In genomic region chr1:105434631-105435403, GRCm38 (mm10) we compare ENCODE assay signal across 13 mouse cellular contexts.
DNase-seq lines count a peak whose midpoint lies in the region; ATAC-seq and TF ChIP-seq lines count a peak whose summit lies in the region.
"Had no signal": no experiment of that assay in that cellular context is flagged by ENCODE, and none has a peak within 500 bp of the region (broad histone marks: within the 10 kb centered on the region; RNA-seq: fewer than 3 reads in every experiment).

No protein-coding gene starts in this region.

- no peak for DNase-seq in frontal cortex, postnatal 25 days (ENCODE audit: low spot score in 2 of 2)
- peak; percentile 80 for DNase-seq in CH12.LX (ENCODE audit: extremely low read depth)
- DNase-seq in thymus, adult 2 months = peak; percentile 33
- DNase-seq in testis, postnatal 14 days (ENCODE audit: low spot score) = no peak
- no peak for DNase-seq in testis, postnatal 10 days (ENCODE audit: low spot score)
- DNase-seq: adrenal gland, postnatal 25 days; gastrocnemius, postnatal 36 days; lung, postnatal 36 days had no signal

- H3K9me3 ChIP-seq in CH12.LX (replicated peaks; ENCODE audit: low read length) = no peaks in the 10 kb centered on the region
- H3K9me3 ChIP-seq in liver, embryonic 12.5 days (replicated peaks) = no peaks in the 10 kb centered on the region

- no peak for TF ChIP-seq CTCF in CH12.LX (conservative IDR thresholded peaks at IDR 0.05 in 1 of 2, IDR thresholded peaks at IDR 0.05 in 1 of 2; ENCODE audit: low read depth in 2 of 2, low read length in 2 of 2)
- no peak for TF ChIP-seq CTCF in thymus, adult 2 months (IDR thresholded peaks at IDR 0.05; ENCODE audit: borderline replicate concordance, control insufficient read depth, extremely low read depth, insufficient read depth, low read length, poor library complexity)

- dilution Hi-C loops in CH12.LX (cut with MboI; ENCODE audit: extremely low pct_ligation_motif_present, extremely low pct_unique_long_range_greater_than_20kb, low sequenced_read_pairs) = no loop called here

- no peaks in the 10 kb centered on the region for H3K79me2 ChIP-seq in CH12.LX (replicated peaks; ENCODE audit: control insufficient read depth, extremely low read depth, insufficient read depth, poor library complexity, severe bottlenecking)

- no peak for TF ChIP-seq EP300 in CH12.LX (IDR thresholded peaks at IDR 0.05; ENCODE audit: low read length)

- TF ChIP-seq RAD21 in CH12.LX (IDR thresholded peaks at IDR 0.05; ENCODE audit: low read depth, low read length) = no peak

- in situ Hi-C loops in CH12.LX (cut with MboI; ENCODE audit: low pct_ligation_motif_present, low pct_unique_long_range_greater_than_20kb, low sequenced_read_pairs) = no loop called here

- ATAC-seq in frontal cortex, adult (ENCODE audit: low TSS enrichment) = peak; percentile 72
- ATAC-seq in granulocyte monocyte progenitor cell, adult 5-6 weeks (replicated peaks; ENCODE audit: poor library complexity, severe bottlenecking) = peak; percentile 96
- ATAC-seq in liver, embryonic 12.5 days = no peak
- ATAC-seq: forebrain, embryonic 16.5 days had no signal

- H3K36me3 ChIP-seq in CH12.LX (replicated peaks in 1 of 2; ENCODE audit: control insufficient read depth in 1 of 2, insufficient read depth in 1 of 2, low read length in 1 of 2) = no peaks in the 10 kb centered on the region
- no peaks in the 10 kb centered on the region for H3K36me3 ChIP-seq in thymus, adult 2 months (ENCODE audit: control insufficient read depth, insufficient read depth, low read length)
- no peaks in the 10 kb centered on the region for H3K36me3 ChIP-seq in liver, embryonic 12.5 days

- no peaks in the 10 kb centered on the region for H3K27me3 ChIP-seq in CH12.LX (replicated peaks)
- H3K27me3 ChIP-seq in thymus, adult 2 months (ENCODE audit: control insufficient read depth, insufficient read depth, low read length) = no peaks in the 10 kb centered on the region
- no peaks in the 10 kb centered on the region for H3K27me3 ChIP-seq in liver, embryonic 12.5 days (replicated peaks)

- no peak overlapping the region for H3K27ac ChIP-seq in CH12.LX (ENCODE audit: insufficient read depth, low read depth)
- peak overlapping the region; percentile 47; the same call in 1 of the 2 replicates for H3K27ac ChIP-seq in thymus, adult 2 months (ENCODE audit: control insufficient read depth, insufficient read depth, low read length)
- H3K27ac ChIP-seq in liver, embryonic 12.5 days = no peak overlapping the region
- H3K27ac ChIP-seq: liver, embryonic 14.5 days had no signal

- WGBS in thymus, adult 2 months = 7% methylated on average over 8 of the region's 8 CpGs
- WGBS in liver, embryonic 12.5 days (ENCODE audit: insufficient replicate concordance) = 33% methylated on average over 8 of the region's 8 CpGs

- TF ChIP-seq POLR2A in CH12.LX (IDR thresholded peaks at IDR 0.05; ENCODE audit: low read depth, low read length) = no peak
- TF ChIP-seq POLR2A in thymus, adult 2 months (IDR thresholded peaks at IDR 0.05; ENCODE audit: control insufficient read depth, extremely low read depth, insufficient read depth, low read length, poor library complexity) = no peak

- H3K4me1 ChIP-seq in CH12.LX (ENCODE audit: control insufficient read depth in 1 of 2, insufficient read depth in 2 of 2) = peaks cover 0 to 16% of the 10 kb centered on the region in 2 experiments; a peak in 2 of 4 replicates
- H3K4me1 ChIP-seq in thymus, adult 2 months (replicated peaks; ENCODE audit: control insufficient read depth, insufficient read depth, low read length) = peaks cover 6% of the 10 kb centered on the region
- no peaks in the 10 kb centered on the region for H3K4me1 ChIP-seq in liver, embryonic 12.5 days

- no peak overlapping the region for H3K4me3 ChIP-seq in CH12.LX (replicated peaks in 1 of 3; ENCODE audit: low read depth in 2 of 3, low read length in 2 of 3, poor library complexity in 1 of 3)
- no peak overlapping the region for H3K4me3 ChIP-seq in thymus, adult 2 months (ENCODE audit: control insufficient read depth, insufficient read depth, low read length)
- no peak overlapping the region for H3K4me3 ChIP-seq in liver, embryonic 12.5 days

- no peak overlapping the region for H3K9ac ChIP-seq in CH12.LX (ENCODE audit: insufficient read depth, low read depth)
- no peak overlapping the region for H3K9ac ChIP-seq in liver, embryonic 12.5 days
- H3K9ac ChIP-seq: liver, embryonic 14.5 days had no signal

- peak overlapping the region; percentile 18; the same call in 1 of the 2 replicates for H3K4me2 ChIP-seq in CH12.LX (ENCODE audit: insufficient read depth, low read depth, poor library complexity, severe bottlenecking)
- H3K4me2 ChIP-seq in liver, embryonic 12.5 days = no peak overlapping the region

TF ChIP-seq in CH12.LX, 34 proteins besides CTCF, POLR2A, EP300 and RAD21:
- TF ChIP-seq BHLHE40 (IDR thresholded peaks at IDR 0.05; ENCODE audit: low read depth, low read length) = peak; percentile 85
- no peak for TF ChIP-seq IRF4 (IDR thresholded peaks at IDR 0.05; ENCODE audit: low read depth, low read length)
- peak; percentile 43 for TF ChIP-seq ETS1 (conservative IDR thresholded peaks at IDR 0.05; ENCODE audit: low read depth, low read length)
- no peak for TF ChIP-seq MYC (IDR thresholded peaks at IDR 0.05; ENCODE audit: low read depth, low read length)
- no peak for TF ChIP-seq MAX (IDR thresholded peaks at IDR 0.05; ENCODE audit: low read length)
- 0 out of 2 replicates have a peak, but pooled peaks have one; percentile 9 for TF ChIP-seq JUN (IDR thresholded peaks at IDR 0.05; ENCODE audit: insufficient read depth, low read depth, low read length)
- no peak for TF ChIP-seq NELFE (IDR thresholded peaks at IDR 0.05; ENCODE audit: low read depth, low read length)
- no peak for TF ChIP-seq KAT2A (IDR thresholded peaks at IDR 0.05; ENCODE audit: insufficient replicate concordance, low read length)
- no peak for TF ChIP-seq RCOR1 (conservative IDR thresholded peaks at IDR 0.05; ENCODE audit: low read depth, low read length)
- no peak for TF ChIP-seq NRF1 (IDR thresholded peaks at IDR 0.05; ENCODE audit: low read depth, low read length)
- no peak for TF ChIP-seq E2F4 (IDR thresholded peaks at IDR 0.05; ENCODE audit: insufficient replicate concordance, low read depth, low read length)
- no peak for TF ChIP-seq MAZ (IDR thresholded peaks at IDR 0.05; ENCODE audit: low read depth, low read length)
- TF ChIP-seq GABPA (IDR thresholded peaks at IDR 0.05; ENCODE audit: insufficient replicate concordance, low read depth, low read length) = no peak
- no peak for TF ChIP-seq MEF2A (IDR thresholded peaks at IDR 0.05; ENCODE audit: borderline replicate concordance, low read depth, low read length)

Comparison
In these comparisons a context has a peak if more than half of its experiments do, and no peak if none do; other contexts are left out.
1. DNase-seq: peak in CH12.LX (single experiment) and thymus, adult 2 months (single experiment); none in frontal cortex, postnatal 25 days (0 of 2), testis, postnatal 14 days (single experiment) and testis, postnatal 10 days (single experiment).